Mouse (Mus musculus) thymus, adult 2 months (tissue): ENCODE results near the gene Pkmyt1. TPM values are rescaled to one million over a fixed set of nuclear protein-coding genes. Genes with fewer than 3 reads are reported as not detected.

Experiments used
- DNase-seq: peaks from one replicate; pipeline ENCODE4 v3.0.0; 2021
- H3K27ac ChIP-seq: fragments of 200-500 bp; 2 replicates; pipeline ENCODE4 v1.5.1; 2012; ENCODE audit warnings: low read length, control low read depth; ENCODE audit not compliant: control insufficient read depth, insufficient read depth
- H3K27me3 ChIP-seq: fragments of 200-500 bp; 2 replicates; pipeline ENCODE4 v1.6.1; 2012; ENCODE audit warnings: mild to moderate bottlenecking, low read length, moderate library complexity, mixed read lengths; ENCODE audit not compliant: control insufficient read depth, insufficient read depth
- H3K36me3 ChIP-seq: fragments of 200-500 bp; 2 replicates; pipeline ENCODE4 v1.6.1; 2012; ENCODE audit warnings: mild to moderate bottlenecking, low read length, moderate library complexity; ENCODE audit not compliant: control insufficient read depth, insufficient read depth
- H3K4me1 ChIP-seq: fragments of 200-500 bp; replicated peaks from 2 replicates; pipeline ENCODE4 v1.6.1; 2012; ENCODE audit warnings: low read length; ENCODE audit not compliant: control insufficient read depth, insufficient read depth
- H3K4me3 ChIP-seq: fragments of 200-500 bp; 2 replicates; pipeline ENCODE4 v1.5.1; 2012; ENCODE audit warnings: mild to moderate bottlenecking, low read length, control low read depth, moderate library complexity; ENCODE audit not compliant: control insufficient read depth, insufficient read depth
- CTCF ChIP-seq: fragments of 200-500 bp; IDR thresholded peaks from 2 replicates; pipeline ENCODE4 v1.5.1; 2012; ENCODE audit warnings: mild to moderate bottlenecking, control low read depth, low read length, moderate library complexity, borderline replicate concordance; ENCODE audit not compliant: control insufficient read depth, poor library complexity, insufficient read depth; ENCODE audit errors: extremely low read depth
- POLR2A ChIP-seq: fragments of 200-500 bp; IDR thresholded peaks from 2 replicates; pipeline ENCODE4 v1.6.1; 2012; ENCODE audit warnings: mild to moderate bottlenecking, low read length, control low read depth, moderate library complexity; ENCODE audit not compliant: control insufficient read depth, poor library complexity, insufficient read depth; ENCODE audit errors: extremely low read depth
- WGBS: fragments of 180-500 bp; shearing (Covaris S2); methylation state at CpG from one replicate; pipeline ENCODE4 v1.1.7; 2018; 5-methylcytosine and 5-hydroxymethylcytosine counted together
- polyA plus RNA-seq: library from polyadenylated mRNA; depleted of rRNA; stranded (reverse); fragments of >200 nt; gene quantifications from 2 replicates; pipeline ENCODE4 v1.2.3, GENCODE M21; 2012

The Pkmyt1 gene
- polyA plus RNA-seq, 1 experiment: 145 TPM

DNA sequence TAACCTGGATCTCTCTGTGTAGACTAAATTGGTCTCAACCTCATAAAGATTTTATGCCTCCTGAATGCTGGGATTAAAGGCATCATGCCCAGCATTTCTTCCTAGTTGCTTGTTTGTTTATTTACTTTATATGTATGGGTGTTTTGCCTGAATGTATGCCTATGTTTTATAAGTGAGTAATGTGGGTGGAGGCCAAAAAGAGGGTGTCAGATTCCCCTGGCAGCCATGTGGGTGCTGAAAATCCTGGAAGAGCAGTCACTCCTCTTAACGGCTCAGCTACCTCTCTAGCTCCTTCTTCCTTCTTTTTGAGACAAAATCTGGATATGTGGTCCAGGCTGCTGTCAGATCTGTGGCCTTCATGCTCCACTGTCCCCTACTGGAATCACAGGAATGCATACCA is 4.3 kb downstream of the Pkmyt1 start:
- Histone ChIP-seq H3K36me3 (no peaks in the 10 kb centered on the region), H3K4me1 (peaks cover 9% of the 10 kb centered on the region; the same call in 1 of the 2 replicates), H3K27ac (no peak overlapping the region), H3K4me3 (no peak overlapping the region), H3K27me3 (peaks cover 2% of the 10 kb centered on the region; the same call in 1 of the 2 replicates)
- DNase-seq: no peak
- TF ChIP-seq CTCF (no peak), POLR2A (no peak)
- WGBS: 79% methylated on average over 1 of the region's 1 CpGs

DNA sequence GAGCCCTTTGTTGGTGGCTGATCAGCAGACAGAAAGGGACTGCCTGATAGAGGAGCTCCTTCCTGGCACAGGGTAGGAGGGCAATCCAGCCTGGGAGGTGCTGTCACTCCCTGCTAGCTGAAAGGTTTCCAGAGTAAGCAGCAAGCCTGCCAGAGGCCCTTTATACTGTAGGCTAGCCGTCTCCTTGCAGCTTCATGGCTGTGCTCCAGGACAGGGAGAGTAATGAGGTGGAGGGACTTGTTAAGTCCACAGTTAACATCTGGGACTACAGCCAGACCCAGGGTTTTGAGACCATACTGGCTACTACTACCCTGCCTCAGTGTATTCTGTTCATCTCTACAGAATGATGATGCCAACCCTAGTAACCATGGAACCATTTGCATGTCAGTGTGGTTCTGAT is 8.2 kb downstream of the Pkmyt1 start:
- Histone ChIP-seq H3K27ac (no peak overlapping the region), H3K27me3 (peaks cover 3% of the 10 kb centered on the region; the same call in 1 of the 2 replicates), H3K36me3 (no peaks in the 10 kb centered on the region), H3K4me3 (no peak overlapping the region), H3K4me1 (peaks cover under 1% of the 10 kb centered on the region; the same call in 1 of the 2 replicates)
- WGBS: 93% methylated on average over 1 of the region's 1 CpGs
- no peak for TF ChIP-seq POLR2A
- no peak for TF ChIP-seq CTCF
- DNase-seq: no peak

DNA sequence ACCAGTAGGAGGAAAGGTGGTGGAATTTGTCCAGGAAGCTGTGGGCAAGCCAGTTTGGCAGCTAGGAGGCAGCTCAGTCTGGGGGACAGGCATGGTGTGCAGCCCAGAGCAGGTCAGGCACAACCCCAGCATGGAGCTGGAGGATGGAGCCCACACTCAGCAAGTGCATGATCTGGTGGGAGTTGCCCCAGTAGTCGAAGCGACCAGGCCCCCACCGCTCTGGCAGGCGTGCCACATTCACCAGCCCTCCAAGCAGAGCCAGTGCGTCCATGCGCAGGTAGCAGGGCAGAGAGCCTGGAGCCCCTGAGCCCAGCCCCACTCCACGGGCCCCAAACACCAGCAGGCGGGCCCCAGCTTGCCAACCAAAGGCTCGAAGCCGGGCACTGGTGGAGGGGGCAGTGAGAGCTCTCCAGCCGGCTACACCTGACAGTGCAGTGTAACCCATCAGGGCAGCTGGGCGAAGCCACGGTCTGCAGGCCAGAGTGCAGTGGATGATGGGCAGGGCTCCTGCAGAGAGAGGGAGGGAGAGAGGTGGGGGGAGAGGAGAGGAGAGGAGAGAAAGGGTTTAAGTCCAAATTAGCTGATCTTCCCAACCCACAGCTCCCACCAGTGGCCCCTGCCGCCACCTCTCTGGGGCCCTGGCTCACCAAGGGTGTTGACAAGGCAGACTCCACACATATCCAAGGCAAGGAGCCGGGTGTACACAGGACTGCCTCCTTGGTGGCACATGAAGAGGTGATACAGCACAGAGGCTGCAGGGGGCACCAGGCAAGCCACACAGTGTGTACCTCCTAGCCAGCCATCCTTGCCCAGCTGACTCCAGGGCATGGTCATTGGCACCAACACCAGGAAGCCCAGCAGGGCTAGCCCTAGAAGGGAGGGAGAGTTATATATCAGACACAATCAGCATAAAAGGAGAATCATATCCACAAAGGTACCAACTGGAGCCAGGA is 11.6 kb downstream of the Pkmyt1 start:
- Histone ChIP-seq H3K4me3 (no peak overlapping the region), H3K27ac (no peak overlapping the region), H3K36me3 (no peaks in the 10 kb centered on the region), H3K4me1 (peaks cover 21% of the 10 kb centered on the region), H3K27me3 (peaks cover 18% of the 10 kb centered on the region)
- no peak for DNase-seq
- no peak for TF ChIP-seq POLR2A
- TF ChIP-seq CTCF: no peak
- WGBS: 89% methylated on average over 15 of the region's 15 CpGs

DNA sequence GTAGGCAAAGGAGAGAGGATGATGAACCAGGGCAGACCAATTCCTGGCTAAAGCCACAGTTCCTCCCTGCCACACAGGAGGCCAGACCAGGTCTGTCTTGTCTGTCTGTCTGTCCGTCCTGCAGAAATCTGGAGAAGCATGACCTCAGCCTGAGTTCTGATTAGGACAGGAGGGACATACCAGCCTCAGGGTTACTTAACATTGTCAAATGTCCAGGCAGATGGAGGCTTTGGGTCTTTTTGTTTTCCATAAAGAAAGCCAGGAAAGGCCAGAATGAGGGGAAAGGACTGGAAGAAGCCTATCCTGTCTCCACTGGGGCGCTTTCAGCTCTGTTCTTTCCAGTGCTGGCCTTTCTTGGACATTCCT is 12.7 kb downstream of the Pkmyt1 start:
- H3K4me1 ChIP-seq: peaks cover 21% of the 10 kb centered on the region
- H3K4me3 ChIP-seq: no peak overlapping the region
- WGBS: 81% methylated on average over 2 of the region's 2 CpGs
- TF ChIP-seq POLR2A (no peak), CTCF (no peak)
- H3K27me3 ChIP-seq: peaks cover 24% of the 10 kb centered on the region
- no peak for DNase-seq
- no peaks in the 10 kb centered on the region for H3K36me3 ChIP-seq
- H3K27ac ChIP-seq: no peak overlapping the region

DNA sequence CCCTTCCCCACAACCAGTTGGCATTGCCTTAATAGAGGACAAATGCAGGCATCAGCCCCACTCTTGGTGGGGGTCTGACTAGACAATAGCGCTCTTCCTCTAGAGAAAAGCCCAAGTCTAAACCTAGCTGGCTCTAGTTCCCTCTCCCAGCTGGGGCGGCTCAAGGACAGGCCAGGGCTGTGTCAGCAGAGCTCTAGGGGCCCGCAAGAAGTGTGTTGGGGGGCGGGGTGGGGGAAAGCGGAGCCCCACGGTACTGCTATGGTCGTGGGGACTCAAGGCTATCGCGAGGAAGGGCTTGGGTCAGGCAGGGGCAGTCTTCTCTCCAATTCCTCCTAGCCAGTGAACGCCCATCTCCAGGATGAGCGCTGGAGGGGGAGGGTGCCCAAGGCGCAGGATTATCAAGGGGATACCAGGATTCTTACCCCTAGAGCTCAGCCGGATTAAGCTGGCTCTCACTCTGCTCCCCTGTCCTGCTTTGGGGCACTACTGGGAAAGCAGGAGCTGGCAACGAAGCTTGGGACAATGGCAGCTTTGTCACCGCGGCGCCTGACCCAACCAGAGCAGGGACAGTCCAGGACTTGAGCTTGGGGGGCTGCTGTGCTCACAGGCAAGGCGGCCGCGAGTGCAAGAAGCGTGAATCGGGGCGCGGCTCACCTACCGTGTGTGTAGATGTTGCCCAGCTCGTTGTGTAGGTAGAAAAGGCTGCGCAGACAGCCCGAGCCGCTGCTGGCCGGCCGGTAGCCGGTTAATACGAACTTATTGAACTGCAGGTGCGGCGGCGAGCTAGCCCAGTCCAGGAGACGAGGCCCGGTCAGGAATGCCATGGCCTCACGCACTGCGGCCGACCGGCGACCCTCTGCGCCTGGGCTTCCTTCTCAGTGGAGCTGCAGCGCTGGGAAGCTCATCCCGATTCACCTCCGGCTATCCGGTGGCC is 13.3 kb downstream of the Pkmyt1 start:
- Histone ChIP-seq H3K4me1 (peaks cover 21% of the 10 kb centered on the region), H3K36me3 (no peaks in the 10 kb centered on the region), H3K27ac (no peak overlapping the region), H3K4me3 (peak overlapping the region; percentile 68), H3K27me3 (peaks cover 24% of the 10 kb centered on the region)
- TF ChIP-seq POLR2A: no peak
- 0 out of 2 replicates have a peak, but pooled peaks have one; percentile 12 for TF ChIP-seq CTCF
- DNase-seq: no peak
- 8% methylated on average over 48 of the region's 48 CpGs for WGBS

DNA sequence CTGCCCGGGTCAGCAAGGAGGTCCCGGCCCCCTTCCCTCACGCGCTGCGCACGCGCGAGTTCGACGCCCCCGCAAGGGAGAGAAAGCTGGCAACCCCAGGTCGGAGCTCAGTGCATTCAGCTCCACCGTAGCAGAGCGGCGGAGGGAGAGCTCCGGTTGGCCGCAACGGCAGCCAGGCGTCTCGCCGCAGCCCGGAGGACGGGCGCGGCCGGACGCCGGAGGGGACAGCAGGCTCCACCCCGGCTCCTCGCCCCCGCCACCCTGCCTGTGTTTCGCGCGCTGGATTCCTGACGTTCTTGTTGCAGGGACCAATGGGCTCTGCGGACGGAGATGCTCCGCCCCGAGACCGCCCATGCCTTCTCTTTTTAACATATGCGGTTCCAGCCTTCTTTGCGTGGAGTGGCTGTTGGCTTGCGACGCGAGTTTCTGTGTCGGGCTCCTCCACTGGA is 14.0 kb downstream of the Pkmyt1 start:
- peaks cover 26% of the 10 kb centered on the region for H3K4me1 ChIP-seq
- no peak for TF ChIP-seq POLR2A
- 0 out of 2 replicates have a peak, but pooled peaks have one; percentile 5 for TF ChIP-seq CTCF
- DNase-seq: peak; percentile 64
- peak overlapping the region; percentile 68 for H3K4me3 ChIP-seq
- H3K36me3 ChIP-seq: no peaks in the 10 kb centered on the region
- H3K27ac ChIP-seq: no peak overlapping the region
- H3K27me3 ChIP-seq: peaks cover 29% of the 10 kb centered on the region
- 1% methylated on average over 45 of the region's 46 CpGs for WGBS
